In genomic region chr4:141654509-141654908, GRCm38 (mm10) we compare ENCODE assay signal across 24 mouse cellular contexts. TPM values are rescaled to one million over a fixed set of nuclear protein-coding genes. Genes with fewer than 3 reads are reported as not detected.
DNase-seq lines count a peak whose midpoint lies in the region; ATAC-seq and TF ChIP-seq lines count a peak whose summit lies in the region.
"Had no signal": no experiment of that assay in that cellular context is flagged by ENCODE, and none has a peak within 500 bp of the region (broad histone marks: within the 10 kb centered on the region; RNA-seq: fewer than 3 reads in every experiment).

No protein-coding gene starts in this region.

- peaks cover 35% of the 10 kb centered on the region for H3K36me3 ChIP-seq in embryonic facial prominence, embryonic 12.5 days
- peaks cover 73% of the 10 kb centered on the region for H3K36me3 ChIP-seq in embryonic facial prominence, embryonic 10.5 days (replicated peaks)
- H3K36me3 ChIP-seq in heart, postnatal 0 days (replicated peaks; ENCODE audit: control insufficient read depth, insufficient read depth, low read length), result peaks cover 27% of the 10 kb centered on the region
- peaks cover 52% of the 10 kb centered on the region for H3K36me3 ChIP-seq in heart, embryonic 10.5 days
- H3K36me3 ChIP-seq in midbrain, embryonic 16.5 days (ENCODE audit: control insufficient read depth, insufficient read depth, low read length), result no peaks in the 10 kb centered on the region; the same call in 1 of the 2 replicates
- peaks cover 27% of the 10 kb centered on the region for H3K36me3 ChIP-seq in midbrain, embryonic 14.5 days (ENCODE audit: control insufficient read depth, insufficient read depth, low read length)
- H3K36me3 ChIP-seq in neural tube, embryonic 15.5 days, result peaks cover 16% of the 10 kb centered on the region

- WGBS in embryonic facial prominence, embryonic 12.5 days, result 91% methylated on average over 6 of the region's 6 CpGs
- 95% methylated on average over 6 of the region's 6 CpGs for WGBS in embryonic facial prominence, embryonic 10.5 days
- 58% methylated on average over 6 of the region's 6 CpGs for WGBS in heart, postnatal 0 days
- WGBS in heart, embryonic 10.5 days, result 79% methylated on average over 6 of the region's 6 CpGs
- 94% methylated on average over 6 of the region's 6 CpGs for WGBS in midbrain, embryonic 16.5 days
- WGBS in midbrain, embryonic 14.5 days, result 94% methylated on average over 6 of the region's 6 CpGs
- 88% methylated on average over 6 of the region's 6 CpGs for WGBS in neural tube, embryonic 15.5 days

- H3K4me1 ChIP-seq in embryonic facial prominence, embryonic 12.5 days, result peaks cover 2% of the 10 kb centered on the region; the same call in 1 of the 2 replicates
- H3K4me1 ChIP-seq in embryonic facial prominence, embryonic 10.5 days, result no peaks in the 10 kb centered on the region
- H3K4me1 ChIP-seq in heart, postnatal 0 days (ENCODE audit: control insufficient read depth, insufficient read depth), result peaks cover 32% of the 10 kb centered on the region
- H3K4me1 ChIP-seq in heart, embryonic 10.5 days, result peaks cover 42% of the 10 kb centered on the region
- H3K4me1 ChIP-seq in midbrain, embryonic 16.5 days (ENCODE audit: control insufficient read depth, insufficient read depth, low read length), result no peaks in the 10 kb centered on the region
- peaks cover 4% of the 10 kb centered on the region; the same call in 1 of the 2 replicates for H3K4me1 ChIP-seq in midbrain, embryonic 14.5 days (ENCODE audit: control insufficient read depth, insufficient read depth, low read length)
- H3K4me1 ChIP-seq in neural tube, embryonic 15.5 days, result peaks cover 8% of the 10 kb centered on the region

- ATAC-seq in embryonic facial prominence, embryonic 12.5 days (ENCODE audit: insufficient number of reproducible peaks, insufficient read depth, low FRiP score, low TSS enrichment), result no peak
- no peak for ATAC-seq in heart, postnatal 0 days (ENCODE audit: insufficient read depth, low read depth)
- ATAC-seq in midbrain, embryonic 16.5 days, result no peak
- no peak for ATAC-seq in midbrain, embryonic 14.5 days (ENCODE audit: low FRiP score, low TSS enrichment)
- no peak for ATAC-seq in neural tube, embryonic 15.5 days (ENCODE audit: low FRiP score)
- ATAC-seq: forebrain, embryonic 15.5 days; inflammation-experienced regulatory T-cells, adult 6 months; liver, postnatal 0 days had no signal

- DNase-seq in embryonic facial prominence, embryonic 10.5 days (ENCODE audit: low spot score), result no peak
- no peak for DNase-seq in heart, postnatal 0 days (ENCODE audit: low spot score)
- no peak for DNase-seq in heart, embryonic 10.5 days (ENCODE audit: low spot score)
- DNase-seq in midbrain, embryonic 14.5 days, result no peak
- DNase-seq in right cerebral cortex, postnatal 4 days, result no peak
- DNase-seq: adrenal gland, adult 2 months; cerebellum, adult 9-10 months; kidney, adult 8-10 months; kidney, postnatal 25 days; left cerebral cortex, postnatal 4 days; liver, postnatal 0 days; lung, postnatal 14 days; retina, postnatal 1 day had no signal

- no peak for TF ChIP-seq CTCF in heart, postnatal 0 days (IDR thresholded peaks at IDR 0.05; ENCODE audit: low read depth)

- no peak overlapping the region for H3K4me3 ChIP-seq in embryonic facial prominence, embryonic 12.5 days
- no peak overlapping the region for H3K4me3 ChIP-seq in embryonic facial prominence, embryonic 10.5 days
- no peak overlapping the region for H3K4me3 ChIP-seq in heart, postnatal 0 days (ENCODE audit: low read depth, low read length)
- H3K4me3 ChIP-seq in heart, embryonic 10.5 days, result no peak overlapping the region
- no peak overlapping the region for H3K4me3 ChIP-seq in midbrain, embryonic 16.5 days (ENCODE audit: low read depth, low read length)
- H3K4me3 ChIP-seq in midbrain, embryonic 14.5 days (replicated peaks; ENCODE audit: low read depth, low read length), result no peak overlapping the region
- no peak overlapping the region for H3K4me3 ChIP-seq in neural tube, embryonic 15.5 days (replicated peaks)
- H3K4me3 ChIP-seq: forebrain, embryonic 15.5 days; heart, embryonic 12.5 days; left cerebral cortex, adult 2 months; megakaryocyte, embryonic 14.5 days had no signal

- no peak overlapping the region for H3K4me2 ChIP-seq in embryonic facial prominence, embryonic 12.5 days (replicated peaks)
- H3K4me2 ChIP-seq in heart, postnatal 0 days (ENCODE audit: low read depth, low read length), result no peak overlapping the region
- H3K4me2 ChIP-seq in midbrain, embryonic 16.5 days (ENCODE audit: low read length), result no peak overlapping the region
- H3K4me2 ChIP-seq in midbrain, embryonic 14.5 days (ENCODE audit: low read length), result no peak overlapping the region
- no peak overlapping the region for H3K4me2 ChIP-seq in neural tube, embryonic 15.5 days
- H3K4me2 ChIP-seq: forebrain, embryonic 15.5 days; heart, embryonic 12.5 days had no signal

- H3K27ac ChIP-seq in embryonic facial prominence, embryonic 12.5 days, result 0 out of 2 replicates have a peak overlapping the region, but pooled peaks have one; percentile 11
- no peak overlapping the region for H3K27ac ChIP-seq in embryonic facial prominence, embryonic 10.5 days (replicated peaks)
- H3K27ac ChIP-seq in heart, postnatal 0 days (ENCODE audit: low read depth), result peak overlapping the region; percentile 30; the same call in 1 of the 2 replicates
- H3K27ac ChIP-seq in heart, embryonic 10.5 days, result no peak overlapping the region
- 0 out of 2 replicates have a peak overlapping the region, but pooled peaks have one; percentile 33 for H3K27ac ChIP-seq in midbrain, embryonic 16.5 days (ENCODE audit: low read length)
- no peak overlapping the region for H3K27ac ChIP-seq in midbrain, embryonic 14.5 days (replicated peaks; ENCODE audit: low read depth, low read length)
- H3K27ac ChIP-seq in neural tube, embryonic 15.5 days (replicated peaks), result peak overlapping the region; percentile 49; the same call in 1 of the 2 replicates
- H3K27ac ChIP-seq: forebrain, embryonic 15.5 days; left cerebral cortex, adult 2 months had no signal

- no peaks in the 10 kb centered on the region for H3K27me3 ChIP-seq in embryonic facial prominence, embryonic 12.5 days
- H3K27me3 ChIP-seq in embryonic facial prominence, embryonic 10.5 days (replicated peaks; ENCODE audit: low read depth, poor library complexity, severe bottlenecking), result no peaks in the 10 kb centered on the region
- H3K27me3 ChIP-seq in heart, postnatal 0 days (ENCODE audit: control insufficient read depth, insufficient read depth, low read length), result no peaks in the 10 kb centered on the region
- no peaks in the 10 kb centered on the region for H3K27me3 ChIP-seq in heart, embryonic 10.5 days (ENCODE audit: insufficient read depth, poor library complexity, severe bottlenecking)
- H3K27me3 ChIP-seq in midbrain, embryonic 16.5 days (ENCODE audit: control insufficient read depth, insufficient read depth, low read depth, low read length), result no peaks in the 10 kb centered on the region
- no peaks in the 10 kb centered on the region for H3K27me3 ChIP-seq in midbrain, embryonic 14.5 days (ENCODE audit: control insufficient read depth, insufficient read depth, low read length)
- no peaks in the 10 kb centered on the region for H3K27me3 ChIP-seq in neural tube, embryonic 15.5 days (replicated peaks)
- H3K27me3 ChIP-seq: forebrain, embryonic 15.5 days; heart, embryonic 12.5 days; megakaryocyte, embryonic 14.5 days had no signal

- TF ChIP-seq EP300 in heart, postnatal 0 days (IDR thresholded peaks at IDR 0.05; ENCODE audit: low read depth), result no peak

- H3K9ac ChIP-seq in embryonic facial prominence, embryonic 12.5 days, result no peak overlapping the region
- H3K9ac ChIP-seq in heart, postnatal 0 days (replicated peaks; ENCODE audit: low read depth, low read length), result no peak overlapping the region
- no peak overlapping the region for H3K9ac ChIP-seq in midbrain, embryonic 16.5 days (ENCODE audit: low read depth, low read length)
- no peak overlapping the region for H3K9ac ChIP-seq in midbrain, embryonic 14.5 days (replicated peaks; ENCODE audit: low read length)
- no peak overlapping the region for H3K9ac ChIP-seq in neural tube, embryonic 15.5 days (replicated peaks)
- H3K9ac ChIP-seq: forebrain, embryonic 15.5 days; heart, embryonic 12.5 days; liver, postnatal 0 days had no signal

- no peaks in the 10 kb centered on the region for H3K9me3 ChIP-seq in embryonic facial prominence, embryonic 12.5 days
- H3K9me3 ChIP-seq in embryonic facial prominence, embryonic 10.5 days, result no peaks in the 10 kb centered on the region
- H3K9me3 ChIP-seq in heart, postnatal 0 days (replicated peaks; ENCODE audit: control insufficient read depth, low read length), result no peaks in the 10 kb centered on the region
- H3K9me3 ChIP-seq in heart, embryonic 10.5 days, result no peaks in the 10 kb centered on the region
- H3K9me3 ChIP-seq in midbrain, embryonic 16.5 days (replicated peaks; ENCODE audit: control insufficient read depth, low read length, poor library complexity, severe bottlenecking), result no peaks in the 10 kb centered on the region
- no peaks in the 10 kb centered on the region for H3K9me3 ChIP-seq in midbrain, embryonic 14.5 days (ENCODE audit: control insufficient read depth, low read length)
- H3K9me3 ChIP-seq in neural tube, embryonic 15.5 days (replicated peaks), result no peaks in the 10 kb centered on the region
- H3K9me3 ChIP-seq: forebrain, embryonic 15.5 days; heart, embryonic 12.5 days; megakaryocyte, embryonic 14.5 days had no signal

RNA-seq across cellular contexts. Expression of gene Plekhm2, which starts 10.2 kb away (rescaled TPM):
- polyA plus RNA-seq in embryonic facial prominence, embryonic 12.5 days (2016; fragmentation: Nextera tagmentation; extraction: Ambion mirVana), result 9.8 and 10.6 TPM in 2 replicates
- 4.9 and 5.2 TPM in 2 replicates for polyA plus RNA-seq in embryonic facial prominence, embryonic 10.5 days (2016; fragmentation: Nextera tagmentation; extraction: Ambion mirVana)
- 43.3 and 52.9 TPM in 2 replicates for total RNA-seq in heart, postnatal 0 days (2014; rRNA removed; ENCODE audit: low replicate concordance)
- 5.6 and 7.0 TPM in 2 replicates for polyA plus RNA-seq in heart, postnatal 0 days (2015; fragmentation: Nextera tagmentation; extraction: Ambion mirVana)
- 4.1 and 5.4 TPM in 2 replicates for polyA plus RNA-seq in heart, embryonic 10.5 days (2016; fragmentation: Nextera tagmentation; extraction: Ambion mirVana)
- polyA plus RNA-seq in midbrain, embryonic 16.5 days (2015; fragmentation: Nextera tagmentation; extraction: Ambion mirVana), result 7.9 and 8.4 TPM in 2 replicates
- polyA plus RNA-seq in midbrain, embryonic 14.5 days (2014; fragmentation: Nextera tagmentation; extraction: Ambion mirVana), result 5.1 and 8.4 TPM in 2 replicates
- 6.8 and 8.1 TPM in 2 replicates for polyA plus RNA-seq in neural tube, embryonic 15.5 days (2015; fragmentation: Nextera tagmentation; extraction: Ambion mirVana)

RNA-seq across cellular contexts. Expression of gene Slc25a34, which starts 30.9 kb away (rescaled TPM):
- polyA plus RNA-seq in embryonic facial prominence, embryonic 12.5 days (2016; fragmentation: Nextera tagmentation; extraction: Ambion mirVana), result not detected in 2 replicates
- 0.09 TPM in 1 of 2 replicates, not detected in the other for polyA plus RNA-seq in embryonic facial prominence, embryonic 10.5 days (2016; fragmentation: Nextera tagmentation; extraction: Ambion mirVana)
- total RNA-seq in heart, postnatal 0 days (2014; rRNA removed; ENCODE audit: low replicate concordance), result 12.8 and 56.2 TPM in 2 replicates
- polyA plus RNA-seq in heart, postnatal 0 days (2015; fragmentation: Nextera tagmentation; extraction: Ambion mirVana), result 17.9 and 20.6 TPM in 2 replicates
- polyA plus RNA-seq in heart, embryonic 10.5 days (2016; fragmentation: Nextera tagmentation; extraction: Ambion mirVana), result 0.20 and 0.34 TPM in 2 replicates
- polyA plus RNA-seq in midbrain, embryonic 16.5 days (2015; fragmentation: Nextera tagmentation; extraction: Ambion mirVana), result 0.27 and 0.45 TPM in 2 replicates
- 0.11 TPM in 1 of 2 replicates, not detected in the other for polyA plus RNA-seq in midbrain, embryonic 14.5 days (2014; fragmentation: Nextera tagmentation; extraction: Ambion mirVana)
- 0.10 and 0.28 TPM in 2 replicates for polyA plus RNA-seq in neural tube, embryonic 15.5 days (2015; fragmentation: Nextera tagmentation; extraction: Ambion mirVana)
- polyA plus RNA-seq: embryonic facial prominence, embryonic 11.5 days had no signal

RNA-seq across cellular contexts. Expression of gene Rsc1a1, which starts 30.9 kb away (rescaled TPM):
- 1.5 TPM in 1 of 2 replicates, not detected in the other for polyA plus RNA-seq in embryonic facial prominence, embryonic 12.5 days (2016; fragmentation: Nextera tagmentation; extraction: Ambion mirVana)
- 1.1 and 2.3 TPM in 2 replicates for polyA plus RNA-seq in embryonic facial prominence, embryonic 10.5 days (2016; fragmentation: Nextera tagmentation; extraction: Ambion mirVana)
- total RNA-seq in heart, postnatal 0 days (2014; rRNA removed; ENCODE audit: low replicate concordance), result 2.1 and 11.9 TPM in 2 replicates
- not detected in 2 replicates for polyA plus RNA-seq in heart, postnatal 0 days (2015; fragmentation: Nextera tagmentation; extraction: Ambion mirVana)
- 3.1 and 4.4 TPM in 2 replicates for polyA plus RNA-seq in heart, embryonic 10.5 days (2016; fragmentation: Nextera tagmentation; extraction: Ambion mirVana)
- polyA plus RNA-seq in midbrain, embryonic 16.5 days (2015; fragmentation: Nextera tagmentation; extraction: Ambion mirVana), result 1.7 TPM in 1 of 2 replicates, not detected in the other
- polyA plus RNA-seq in midbrain, embryonic 14.5 days (2014; fragmentation: Nextera tagmentation; extraction: Ambion mirVana), result not detected in 2 replicates
- polyA plus RNA-seq in neural tube, embryonic 15.5 days (2015; fragmentation: Nextera tagmentation; extraction: Ambion mirVana), result 0.22 TPM in 1 of 2 replicates, not detected in the other
- total RNA-seq: adrenal gland, adult 2 months had no signal
- polyA plus RNA-seq: forebrain, embryonic 15.5 days; inflammation-experienced regulatory T-cells, adult 6 months; liver, postnatal 0 days; stomach, embryonic 16.5 days had no signal

RNA-seq across cellular contexts. Expression of gene Tmem82, which starts 36.1 kb away (rescaled TPM):
- polyA plus RNA-seq in embryonic facial prominence, embryonic 12.5 days (2016; fragmentation: Nextera tagmentation; extraction: Ambion mirVana), result 0.54 and 0.56 TPM in 2 replicates
- polyA plus RNA-seq in embryonic facial prominence, embryonic 10.5 days (2016; fragmentation: Nextera tagmentation; extraction: Ambion mirVana), result 1.5 and 2.1 TPM in 2 replicates
- 0.89 and 6.1 TPM in 2 replicates for total RNA-seq in heart, postnatal 0 days (2014; rRNA removed; ENCODE audit: low replicate concordance)
- polyA plus RNA-seq in heart, postnatal 0 days (2015; fragmentation: Nextera tagmentation; extraction: Ambion mirVana), result 6.8 and 7.3 TPM in 2 replicates
- 0.96 and 2.4 TPM in 2 replicates for polyA plus RNA-seq in heart, embryonic 10.5 days (2016; fragmentation: Nextera tagmentation; extraction: Ambion mirVana)
- 0.14 and 0.43 TPM in 2 replicates for polyA plus RNA-seq in midbrain, embryonic 16.5 days (2015; fragmentation: Nextera tagmentation; extraction: Ambion mirVana)
- 0.08 and 0.16 TPM in 2 replicates for polyA plus RNA-seq in midbrain, embryonic 14.5 days (2014; fragmentation: Nextera tagmentation; extraction: Ambion mirVana)
- 0.18 and 0.88 TPM in 2 replicates for polyA plus RNA-seq in neural tube, embryonic 15.5 days (2015; fragmentation: Nextera tagmentation; extraction: Ambion mirVana)

RNA-seq across cellular contexts. Expression of gene Fblim1, which starts 48.6 kb away (rescaled TPM):
- polyA plus RNA-seq in embryonic facial prominence, embryonic 12.5 days (2016; fragmentation: Nextera tagmentation; extraction: Ambion mirVana), result 71.3 and 77.2 TPM in 2 replicates
- polyA plus RNA-seq in embryonic facial prominence, embryonic 10.5 days (2016; fragmentation: Nextera tagmentation; extraction: Ambion mirVana), result 56.3 and 68.1 TPM in 2 replicates
- 48.3 and 61.5 TPM in 2 replicates for total RNA-seq in heart, postnatal 0 days (2014; rRNA removed; ENCODE audit: low replicate concordance)
- polyA plus RNA-seq in heart, postnatal 0 days (2015; fragmentation: Nextera tagmentation; extraction: Ambion mirVana), result 47.1 and 57.5 TPM in 2 replicates
- 61.9 and 62.7 TPM in 2 replicates for polyA plus RNA-seq in heart, embryonic 10.5 days (2016; fragmentation: Nextera tagmentation; extraction: Ambion mirVana)
- polyA plus RNA-seq in midbrain, embryonic 16.5 days (2015; fragmentation: Nextera tagmentation; extraction: Ambion mirVana), result 35.6 and 37.8 TPM in 2 replicates
- 32.6 and 34.2 TPM in 2 replicates for polyA plus RNA-seq in midbrain, embryonic 14.5 days (2014; fragmentation: Nextera tagmentation; extraction: Ambion mirVana)
- polyA plus RNA-seq in neural tube, embryonic 15.5 days (2015; fragmentation: Nextera tagmentation; extraction: Ambion mirVana), result 31.0 and 32.2 TPM in 2 replicates
- total RNA-seq: common myeloid progenitor, adult 5-6 weeks had no signal

Comparison
In these comparisons a context has a peak if more than half of its experiments do, and no peak if none do; other contexts are left out.
1. H3K27ac ChIP-seq: peak in embryonic facial prominence, embryonic 12.5 days (single experiment), heart, postnatal 0 days (single experiment), midbrain, embryonic 16.5 days (single experiment) and neural tube, embryonic 15.5 days (single experiment); none in embryonic facial prominence, embryonic 10.5 days (single experiment), heart, embryonic 10.5 days (single experiment) and midbrain, embryonic 14.5 days (single experiment).
2. RNA of gene Slc25a34, which starts 30.9 kb away (polyA plus RNA-seq): 17.9 to 20.6 TPM in heart, postnatal 0 days; 0.27 to 0.45 TPM in midbrain, embryonic 16.5 days, 0.20 to 0.34 TPM in heart, embryonic 10.5 days, 0.11 TPM in midbrain, embryonic 14.5 days, 0.10 to 0.28 TPM in neural tube, embryonic 15.5 days, 0.09 TPM in embryonic facial prominence, embryonic 10.5 days and not detected in embryonic facial prominence, embryonic 12.5 days; every median in the first group is over 10 times any median in the second.